ENCODE assay signal across 8 mouse cellular contexts in genomic region chr6:85333000-85333669, GRCm38 (mm10). TPM values are rescaled to one million over a fixed set of nuclear protein-coding genes. Genes with fewer than 3 reads are reported as not detected.
DNase-seq lines count a peak whose midpoint lies in the region; ATAC-seq and TF ChIP-seq lines count a peak whose summit lies in the region.

Gene Sfxn5 (minus strand): TSS chr6:85333422.

- no peak for TF ChIP-seq CTCF in cortical plate, adult 2 months (IDR thresholded peaks at IDR 0.05; ENCODE audit: extremely low read depth, insufficient read depth, low read length)

- peak; percentile 94 for ATAC-seq in activated CD4-positive, CD25-positive, alpha-beta regulatory T cell, adult 4 months

- TF ChIP-seq POLR2A in cortical plate, adult 2 months (IDR thresholded peaks at IDR 0.05; ENCODE audit: extremely low read depth, insufficient read depth, low read length): peak; percentile 77; the same call in 1 of the 2 replicates

- peak; percentile 91 for DNase-seq in gastrocnemius, adult 8-10 months (ENCODE audit: low spot score in 2 of 2)
- peak; percentile 76 for DNase-seq in hindlimb bud, embryonic 11.5 days (ENCODE audit: extremely low spot score, low read depth, low spot score)
- peak; percentile 95 to 97 for DNase-seq in left cerebral cortex, adult 8-10 months (ENCODE audit: low spot score in 2 of 2)
- peak; percentile 98 to 99 for DNase-seq in right cerebral cortex, postnatal 10 days (ENCODE audit: low spot score in 2 of 2)
- DNase-seq in urinary bladder, postnatal 25 days (ENCODE audit: low spot score): peak; percentile 90

- peaks cover 4% of the 10 kb centered on the region; the same call in 1 of the 2 replicates for H3K4me1 ChIP-seq in cortical plate, adult 2 months (ENCODE audit: control insufficient read depth, insufficient read depth, low read length)
- peaks cover 33% of the 10 kb centered on the region for H3K4me1 ChIP-seq in megakaryocyte, embryonic 14.5 days

- peaks cover 80% of the 10 kb centered on the region for H3K27me3 ChIP-seq in megakaryocyte, embryonic 14.5 days (replicated peaks)

- H3K36me3 ChIP-seq in megakaryocyte, embryonic 14.5 days (replicated peaks; ENCODE audit: low read length): no peaks in the 10 kb centered on the region

- H3K4me3 ChIP-seq in cortical plate, adult 2 months (ENCODE audit: insufficient read depth, low read length): peak within 1 kb of the TSS; percentile 93
- peak within 1 kb of the TSS; percentile 95 for H3K4me3 ChIP-seq in megakaryocyte, embryonic 14.5 days (replicated peaks)

- H3K27ac ChIP-seq in cortical plate, adult 2 months (ENCODE audit: insufficient read depth, low read length): peak within 1 kb of the TSS; percentile 99

- H3K9me3 ChIP-seq in megakaryocyte, embryonic 14.5 days: no peaks in the 10 kb centered on the region

RNA-seq across cellular contexts. Expression of gene Sfxn5, which starts in this region (rescaled TPM):
- 1 to 10 TPM; 1.5 to 1.8 TPM for polyA plus RNA-seq in activated CD4-positive, CD25-positive, alpha-beta regulatory T cell, adult 4 months (2017; shearing (Covaris generic))
- polyA plus RNA-seq in cortical plate, adult 2 months (2012; rRNA removed): 163 and 164 TPM in 2 replicates
- total RNA-seq in gastrocnemius, adult 8-10 months (2022): 1 to 10 TPM; 4.2 to 6.0 (median 5.5) TPM
- total RNA-seq in left cerebral cortex, adult 8-10 months (2022): 100 to 1,000 TPM; 177 to 201 (median 188) TPM
- polyA plus RNA-seq in megakaryocyte, embryonic 14.5 days (2012; ENCODE audit: insufficient read depth, low replicate concordance): 0.72 TPM in 1 of 2 replicates, not detected in the other

Comparison
In these comparisons a context has a peak if more than half of its experiments do, and no peak if none do; other contexts are left out.
1. Peak in every context shown above with its lines: DNase-seq, ATAC-seq, H3K4me3 ChIP-seq and H3K27ac ChIP-seq.
2. RNA of gene Sfxn5 (total RNA-seq): 177 to 201 TPM in left cerebral cortex, adult 8-10 months; 4.2 to 6.0 TPM in gastrocnemius, adult 8-10 months; every median in the first group is over 10 times any median in the second.
3. RNA of gene Sfxn5 (polyA plus RNA-seq): 163 to 164 TPM in cortical plate, adult 2 months; 1.5 to 1.8 TPM in activated CD4-positive, CD25-positive, alpha-beta regulatory T cell, adult 4 months and 0.72 TPM in megakaryocyte, embryonic 14.5 days; every median in the first group is over 10 times any median in the second.